9 mouse cellular contexts compared by ENCODE assay signal in the genomic region with DNA sequence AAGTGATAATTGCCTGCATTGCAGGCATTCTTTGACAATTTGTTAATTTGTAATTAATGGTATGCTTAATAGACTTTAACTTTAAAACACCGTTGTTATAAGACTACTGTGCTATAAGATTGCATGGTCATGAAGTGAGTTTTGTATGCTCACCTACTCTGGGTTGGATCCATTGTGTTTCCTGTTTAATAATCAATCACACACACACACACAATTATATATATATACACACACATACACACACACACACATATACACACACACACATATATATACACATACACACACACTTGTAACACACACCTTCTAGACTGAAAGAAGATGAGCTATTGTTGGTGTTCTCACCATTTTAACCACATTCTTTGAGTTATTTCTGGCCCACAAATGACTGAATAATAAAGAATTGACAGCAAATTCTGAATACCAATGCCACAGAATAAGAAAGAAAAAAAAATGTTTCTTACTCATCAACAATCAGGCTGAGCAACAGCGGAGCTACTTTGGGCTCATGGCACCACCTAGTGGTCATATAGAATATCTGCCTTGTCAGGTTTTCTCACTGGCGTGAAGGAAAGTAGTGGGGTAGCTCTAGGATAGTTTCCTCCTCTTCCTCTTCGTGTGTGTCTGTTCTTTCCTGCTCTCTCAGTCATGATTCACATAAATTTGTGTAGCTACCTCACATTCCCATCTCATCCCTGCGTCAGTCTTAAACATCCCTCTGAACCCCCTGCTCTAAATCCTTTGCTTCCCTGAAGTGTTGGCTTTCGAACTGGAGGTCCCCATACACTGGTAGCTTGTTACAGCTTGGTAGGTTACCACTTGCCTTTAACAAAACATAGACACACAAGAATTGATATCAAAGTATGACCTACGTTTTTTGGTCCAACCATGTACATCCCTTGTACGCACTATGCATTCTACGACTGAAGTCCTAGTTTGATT. TPM values are rescaled to one million over a fixed set of nuclear protein-coding genes. Genes with fewer than 3 reads are reported as not detected.
DNase-seq lines count a peak whose midpoint lies in the region; ATAC-seq and TF ChIP-seq lines count a peak whose summit lies in the region.
"Had no signal": no experiment of that assay in that cellular context is flagged by ENCODE, and none has a peak within 500 bp of the region (broad histone marks: within the 10 kb centered on the region; RNA-seq: fewer than 3 reads in every experiment).

No protein-coding gene starts in this region.

- no peaks in the 10 kb centered on the region for H3K9me3 ChIP-seq in hindbrain, embryonic 13.5 days
- H3K9me3 ChIP-seq in lung, embryonic 14.5 days (ENCODE audit: low read depth, low read length), result no peaks in the 10 kb centered on the region
- H3K9me3 ChIP-seq: heart, embryonic 15.5 days had no signal

- no peak overlapping the region for H3K27ac ChIP-seq in hindbrain, embryonic 13.5 days
- H3K27ac ChIP-seq in lung, embryonic 14.5 days (ENCODE audit: low read depth), result no peak overlapping the region
- H3K27ac ChIP-seq: heart, embryonic 15.5 days had no signal

- no peaks in the 10 kb centered on the region for H3K27me3 ChIP-seq in hindbrain, embryonic 13.5 days
- no peaks in the 10 kb centered on the region for H3K27me3 ChIP-seq in lung, embryonic 14.5 days (ENCODE audit: insufficient read depth, low read length)

- ATAC-seq in common myeloid progenitor, adult 5-6 weeks (replicated peaks; ENCODE audit: low read depth, poor library complexity, severe bottlenecking), result peak; percentile 83
- ATAC-seq in hindbrain, embryonic 13.5 days (ENCODE audit: low FRiP score), result peak; percentile 67; the same call in 1 of the 2 replicates
- peak; percentile 52; the same call in 1 of the 2 replicates for ATAC-seq in lung, embryonic 14.5 days (ENCODE audit: insufficient read depth)

- no peak overlapping the region for H3K4me2 ChIP-seq in hindbrain, embryonic 13.5 days
- no peak overlapping the region for H3K4me2 ChIP-seq in lung, embryonic 14.5 days
- H3K4me2 ChIP-seq: heart, embryonic 15.5 days had no signal

- H3K4me1 ChIP-seq in hindbrain, embryonic 13.5 days (replicated peaks), result peaks cover 11% of the 10 kb centered on the region
- no peaks in the 10 kb centered on the region for H3K4me1 ChIP-seq in lung, embryonic 14.5 days (ENCODE audit: insufficient read depth)
- H3K4me1 ChIP-seq: heart, embryonic 15.5 days had no signal

- TF ChIP-seq CTCF in lung, embryonic 14.5 days (IDR thresholded peaks at IDR 0.05; ENCODE audit: low read depth), result peak; percentile 89

- no peaks in the 10 kb centered on the region for H3K36me3 ChIP-seq in hindbrain, embryonic 13.5 days
- H3K36me3 ChIP-seq in lung, embryonic 14.5 days (ENCODE audit: insufficient read depth), result no peaks in the 10 kb centered on the region
- H3K36me3 ChIP-seq: heart, embryonic 15.5 days had no signal

- WGBS in hindbrain, embryonic 13.5 days, result 51% methylated on average over 9 of the region's 9 CpGs
- WGBS in lung, embryonic 14.5 days, result 48% methylated on average over 9 of the region's 9 CpGs

- no peak overlapping the region for H3K4me3 ChIP-seq in hindbrain, embryonic 13.5 days
- H3K4me3 ChIP-seq in lung, embryonic 14.5 days (ENCODE audit: low read depth, low read length), result no peak overlapping the region
- H3K4me3 ChIP-seq: heart, embryonic 15.5 days had no signal

- DNase-seq in adrenal gland, postnatal 10 days, result peak; percentile 41
- DNase-seq in adrenal gland, adult 2 months, result no peak
- peak; percentile 15 for DNase-seq in ovary, postnatal 14 days (ENCODE audit: low spot score)
- no peak for DNase-seq in ovary, adult 18-20 months (ENCODE audit: low spot score)
- peak; percentile 87 for DNase-seq in lung, embryonic 14.5 days
- peak; percentile 25 for DNase-seq in right cerebral cortex, postnatal 4 days

- H3K9ac ChIP-seq in hindbrain, embryonic 13.5 days, result no peak overlapping the region
- H3K9ac ChIP-seq in lung, embryonic 14.5 days, result no peak overlapping the region
- H3K9ac ChIP-seq: heart, embryonic 15.5 days had no signal

RNA-seq across cellular contexts. Expression of a gene that starts 18.9 kb away (rescaled TPM):
- total RNA-seq in adrenal gland, postnatal 10 days (2021), result 10 to 100 TPM; 19.2 to 30.0 TPM
- 10 to 100 TPM in 1 of 2 experiments, 1 to 10 TPM in 1; 7.2 to 10.5 TPM for total RNA-seq in adrenal gland, adult 2 months (2021)
- polyA plus RNA-seq in adrenal gland, adult 2 months (2012; rRNA removed), result 3.8 and 5.1 TPM in 2 replicates
- 0.39 and 0.91 TPM in 2 replicates for total RNA-seq in common myeloid progenitor, adult 5-6 weeks (2017)
- polyA plus RNA-seq in hindbrain, embryonic 13.5 days (2015; fragmentation: Nextera tagmentation; extraction: Ambion mirVana), result 151 and 152 TPM in 2 replicates
- polyA plus RNA-seq in lung, embryonic 14.5 days (2014; fragmentation: Nextera tagmentation; extraction: Ambion mirVana), result 43.8 and 46.2 TPM in 2 replicates

Comparison
In these comparisons a context has a peak if more than half of its experiments do, and no peak if none do; other contexts are left out.
1. DNase-seq: peak in adrenal gland, postnatal 10 days (single experiment), ovary, postnatal 14 days (single experiment), lung, embryonic 14.5 days (single experiment) and right cerebral cortex, postnatal 4 days (single experiment); none in adrenal gland, adult 2 months (single experiment) and ovary, adult 18-20 months (single experiment).
2. Peak in every context shown above with its lines, with median percentiles within 50 percentile points of each other: ATAC-seq.